Mouse (Mus musculus): ENCODE results near the gene Rfng.

- no peak for TF ChIP-seq POLR2AphosphoS2 (IDR thresholded peaks at IDR 0.05; ENCODE audit: low read depth, low read length)
- TF ChIP-seq POLR2A (IDR thresholded peaks at IDR 0.05; ENCODE audit: low read depth, low read length): no peak; the same call in 1 of the 2 replicates
- TF ChIP-seq ZC3H11A (IDR thresholded peaks at IDR 0.05; ENCODE audit: low read depth, low read length): no peak
- TF ChIP-seq CTCF (conservative IDR thresholded peaks at IDR 0.05 in 1 of 2, IDR thresholded peaks at IDR 0.05 in 1 of 2; ENCODE audit: low read depth in 2 of 2, low read length in 2 of 2): no peak
- TF ChIP-seq ELF1 (IDR thresholded peaks at IDR 0.05; ENCODE audit: low read depth, low read length): no peak
- TF ChIP-seq RCOR1 (conservative IDR thresholded peaks at IDR 0.05; ENCODE audit: low read depth, low read length): no peak
- TF ChIP-seq JUND (conservative IDR thresholded peaks at IDR 0.05; ENCODE audit: low read depth, low read length): no peak
- TF ChIP-seq MAX (IDR thresholded peaks at IDR 0.05; ENCODE audit: low read length): no peak
- no peak for TF ChIP-seq SIN3A (IDR thresholded peaks at IDR 0.05; ENCODE audit: low read length)
Observed at GRCm38 (mm10) chr11:120822321-120822720, 38.3 kb upstream of the Rfng start.

Measured in CH12.LX (cell line).